Mouse (Mus musculus) common myeloid progenitor, adult 5-6 weeks (primary cell): Measurements from ENCODE around the gene Smim13. TPM values are rescaled to one million over a fixed set of nuclear protein-coding genes. Genes with fewer than 3 reads are reported as not detected.
"Not testable (repeated sequence)": the region's sequence is repeated elsewhere in the genome, so short reads cannot be mapped to it uniquely, and the experiment has no call there.

ENCODE experiments used
- ATAC-seq: replicated peaks from 2 replicates; pipeline ENCODE4 v1.8.0; 2016; ENCODE audit warnings: low read depth, mild to moderate bottlenecking, moderate TSS enrichment, inconsistent platforms; ENCODE audit not compliant: poor library complexity, severe bottlenecking
- total RNA-seq: library from RNA; stranded (forward); fragments of 200-1000, 187-1606 nt; gene quantifications from 2 replicates; pipeline ENCODE4 v1.2.3, GENCODE M21; 2017

Smim13 gene
- total RNA-seq, 1 experiment from 2014 or later: 20.8 TPM

- ATAC-seq: 0 out of 2 replicates have a peak, but pooled peaks have one; percentile 10
Measured at GRCm38 (mm10) chr13:41235845-41236741, 13.6 kb upstream of the Smim13 start.

DNA sequence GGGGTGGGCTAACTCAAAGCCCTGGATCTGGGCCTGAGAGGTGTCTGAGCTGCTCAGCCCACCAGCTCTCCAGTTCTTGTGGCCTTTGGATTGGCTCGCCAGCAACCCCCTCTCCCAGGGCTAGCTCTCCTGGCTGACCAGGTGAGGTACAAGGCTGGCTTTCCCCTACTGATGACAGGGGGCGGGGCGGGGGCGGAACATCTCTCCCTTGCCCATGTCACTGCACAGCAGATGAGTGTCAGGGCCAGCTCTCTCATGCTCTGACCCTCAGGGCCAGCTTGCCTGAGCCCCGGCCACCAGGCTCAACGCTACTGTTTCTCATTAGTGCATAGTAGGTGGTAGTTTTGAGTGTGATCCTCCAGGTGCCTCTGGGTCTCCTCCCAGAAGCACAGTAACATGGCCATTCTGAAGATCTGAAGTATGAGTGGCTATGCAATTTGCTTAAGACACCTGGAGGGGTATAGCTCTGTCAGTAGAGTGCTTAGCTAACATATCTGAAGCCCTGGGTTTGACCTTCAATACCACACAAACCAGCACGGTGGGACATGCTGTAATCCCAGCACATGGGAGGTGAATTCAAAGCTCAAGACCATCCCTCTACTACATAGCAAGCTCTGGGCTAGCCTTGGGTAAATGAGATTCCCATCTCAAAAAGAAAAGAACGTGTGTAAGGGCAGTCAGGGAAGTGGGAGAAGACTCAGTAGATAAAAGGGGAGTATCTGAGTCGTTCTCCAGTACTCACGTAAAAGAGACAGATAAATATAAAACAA is 11.4 kb upstream of the Smim13 start:
- ATAC-seq: no peak

- peak; percentile 68 for ATAC-seq
Measured at GRCm38 (mm10) chr13:41238805-41239130, 10.9 kb upstream of the Smim13 start.

DNA sequence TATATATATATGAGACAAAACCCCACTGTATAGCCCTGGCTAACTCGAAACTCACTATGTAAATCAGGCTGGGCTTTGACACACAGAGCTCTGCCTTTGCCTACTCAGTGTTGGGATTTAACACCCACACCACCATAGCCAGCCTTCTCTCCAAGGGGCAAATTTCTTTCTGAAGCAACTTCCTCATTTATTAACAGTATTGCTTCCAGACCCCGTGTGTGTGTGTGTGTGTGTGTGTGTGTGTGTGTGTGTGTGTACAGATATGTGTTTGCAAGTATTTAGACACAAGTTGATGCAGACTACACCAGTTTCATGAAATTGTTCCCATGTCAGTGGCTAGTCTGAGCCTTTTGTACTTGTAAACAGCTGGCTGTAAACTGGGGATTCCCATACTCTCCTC is 8.1 kb upstream of the Smim13 start:
- peak; percentile 52; the same call in 1 of the 2 replicates for ATAC-seq

DNA sequence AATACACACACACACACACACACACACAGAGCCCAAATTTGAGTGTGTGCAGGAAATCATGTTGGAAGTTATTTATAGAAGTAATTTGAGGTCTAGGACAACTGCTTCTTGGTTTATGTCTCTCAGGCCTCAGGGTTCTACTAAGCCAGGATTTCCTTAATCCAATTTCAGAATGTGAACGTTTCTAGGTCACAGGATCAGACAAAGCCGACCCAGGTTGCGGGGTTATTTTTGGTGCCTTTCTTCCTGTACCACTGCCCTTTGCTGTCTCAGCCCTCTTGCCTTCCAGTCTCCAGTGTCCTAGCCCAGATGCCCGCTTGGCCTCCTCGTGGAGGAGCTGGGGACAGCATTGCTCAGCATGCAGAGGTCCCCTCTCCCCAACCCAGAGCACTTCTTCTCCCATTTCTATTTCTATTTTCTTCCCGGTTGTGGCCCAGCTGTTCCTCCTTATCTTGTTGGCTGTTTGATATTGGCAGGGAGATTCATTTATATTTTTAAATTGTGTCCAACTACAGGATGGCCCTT is 5.3 kb upstream of the Smim13 start:
- ATAC-seq: peak; percentile 57; the same call in 1 of the 2 replicates

DNA sequence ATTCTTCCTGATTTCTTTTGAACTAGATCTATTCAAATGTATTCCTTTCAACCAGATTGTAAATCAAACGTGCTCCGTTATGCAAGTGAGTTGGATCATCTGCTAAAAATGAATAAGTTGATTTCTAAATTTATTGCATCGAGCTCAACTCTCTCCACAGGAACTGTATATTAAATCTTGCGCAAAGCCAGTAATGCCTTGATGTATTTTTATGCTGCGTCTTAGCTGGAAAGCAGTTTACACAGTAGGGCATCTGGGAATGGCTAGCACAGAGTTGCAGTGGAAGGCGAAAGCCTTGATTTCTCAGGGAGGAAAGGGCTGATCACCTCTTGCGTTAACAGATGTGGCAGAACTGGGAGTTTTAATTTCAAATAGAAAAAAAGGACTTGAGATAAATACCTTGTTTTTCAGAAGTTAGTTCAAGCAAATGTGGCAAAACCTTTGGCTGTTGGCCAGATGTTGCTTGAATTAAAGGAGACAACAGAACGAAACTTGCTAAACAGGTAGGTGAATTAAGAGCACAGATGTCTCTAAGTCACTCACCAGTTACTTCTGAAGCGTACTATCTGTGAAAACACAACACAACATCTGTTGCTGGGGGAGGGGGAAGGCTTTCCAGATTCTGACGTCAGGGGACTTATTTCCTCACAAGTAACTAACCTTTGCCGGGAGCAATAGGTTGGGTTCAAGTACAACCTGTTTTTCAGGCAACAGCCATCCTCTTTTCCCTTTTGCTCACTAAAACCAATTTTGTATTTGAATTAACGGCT is 708 bp upstream of the Smim13 start:
- peak; percentile 41 for ATAC-seq

GRCm38 (mm10) chr13:41250318-41250981 is 806 bp downstream of the Smim13 start:
- no peak for ATAC-seq

DNA sequence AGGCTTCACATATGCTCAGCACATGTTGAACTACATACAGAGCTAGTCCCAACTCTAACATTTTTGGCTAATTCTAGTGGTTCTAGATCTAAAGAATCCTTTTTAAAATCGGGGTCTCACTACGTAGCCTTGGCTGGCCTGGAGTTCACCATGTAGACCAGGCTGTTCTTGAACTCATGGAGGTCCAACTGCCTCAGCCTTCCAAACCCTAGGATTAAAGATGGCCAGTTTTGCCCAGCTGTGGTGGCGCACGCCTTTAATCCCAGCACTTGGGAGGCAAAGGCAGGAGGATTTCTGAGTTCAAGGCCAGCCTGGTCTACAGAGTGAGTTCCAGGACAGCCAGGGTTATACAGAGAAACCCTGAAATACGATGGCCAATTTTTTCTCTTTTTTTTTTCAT is 1.6 kb downstream of the Smim13 start:
- not testable (repeated sequence) for ATAC-seq

DNA sequence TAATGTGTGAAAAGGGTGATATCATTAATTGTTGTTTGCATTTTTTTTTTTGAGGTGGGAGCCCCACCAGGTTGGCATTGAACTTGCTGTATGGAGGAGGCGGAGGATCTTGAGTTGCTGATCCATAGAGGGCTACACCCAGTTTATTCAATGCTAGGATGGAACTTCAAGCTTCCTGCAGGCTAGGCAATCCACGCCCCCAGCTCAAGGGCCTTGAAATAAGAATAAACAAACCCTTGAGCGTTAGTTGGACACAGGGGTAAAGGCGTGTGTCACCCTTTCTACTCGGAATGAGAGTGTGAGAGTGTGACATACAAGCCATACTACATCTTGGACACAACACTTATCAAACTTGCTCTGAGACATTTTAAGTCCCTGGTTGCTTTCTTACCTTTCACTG is 2.0 kb downstream of the Smim13 start:
- ATAC-seq: no peak

DNA sequence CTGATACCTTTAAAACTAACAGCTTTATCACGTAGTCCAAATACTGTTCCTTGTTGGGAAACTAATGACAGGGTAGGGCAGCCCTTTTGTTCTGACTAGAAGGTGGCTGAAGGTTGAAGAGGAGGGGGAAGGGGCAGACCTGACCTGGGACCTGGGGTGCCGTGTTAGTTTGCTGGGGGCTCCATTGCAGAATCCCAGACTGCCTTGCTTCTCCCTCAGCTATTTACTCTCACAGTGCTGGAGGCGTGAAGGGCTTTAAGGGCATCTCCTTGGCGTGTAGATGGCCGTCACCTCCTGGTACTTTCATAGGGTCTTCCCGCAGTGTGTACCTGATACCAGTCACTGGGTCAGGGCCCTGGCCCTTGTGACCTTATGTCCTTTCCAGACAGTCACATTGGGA is 2.5 kb downstream of the Smim13 start:
- no peak for ATAC-seq

GRCm38 (mm10) chr13:41252736-41253135 is 3.1 kb downstream of the Smim13 start:
- no peak for ATAC-seq

GRCm38 (mm10) chr13:41256126-41256525 is 6.5 kb downstream of the Smim13 start:
- ATAC-seq: no peak

- no peak for ATAC-seq
Measured at GRCm38 (mm10) chr13:41256962-41257361, 7.3 kb downstream of the Smim13 start.

DNA sequence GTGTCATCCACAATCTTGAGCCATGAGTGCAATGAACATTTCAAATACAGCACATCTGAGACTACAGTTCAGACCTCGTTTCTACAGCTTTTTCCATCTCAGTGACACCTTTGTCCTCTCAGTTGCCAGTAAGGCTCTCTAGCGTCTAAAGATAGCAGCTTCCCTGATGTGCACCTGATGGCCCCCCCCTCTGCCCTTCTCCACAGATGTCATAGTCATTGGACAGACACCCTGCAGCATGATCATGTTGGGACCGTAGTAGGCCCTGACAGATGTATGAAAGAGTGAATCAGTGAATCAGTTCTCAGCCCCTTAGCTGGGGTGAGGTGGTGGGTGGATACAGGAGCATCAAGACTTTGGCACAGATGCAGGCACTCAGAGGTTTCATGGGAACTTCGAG is 8.2 kb downstream of the Smim13 start:
- ATAC-seq: no peak

- not testable (repeated sequence) for ATAC-seq
Measured at GRCm38 (mm10) chr13:41261617-41262016, 12.0 kb downstream of the Smim13 start.

GRCm38 (mm10) chr13:41263304-41264006 is 13.8 kb downstream of the Smim13 start:
- 0 out of 2 replicates have a peak, but pooled peaks have one; percentile 52 for ATAC-seq

GRCm38 (mm10) chr13:41267827-41268408 is 18.3 kb downstream of the Smim13 start:
- ATAC-seq: no peak

- no peak for ATAC-seq
Measured at GRCm38 (mm10) chr13:41273927-41274650, 24.4 kb downstream of the Smim13 start, which contains the start of gene Gm17364. TSS of gene Gm17364 (minus strand) at chr13:41273977.
